Mouse (Mus musculus): ENCODE measurements around the gene Gm20870.
"Not testable (repeated sequence)": the region's sequence is repeated elsewhere in the genome, so short reads cannot be mapped to it uniquely, and the experiment has no call there.

The Gm20870 gene

DNA sequence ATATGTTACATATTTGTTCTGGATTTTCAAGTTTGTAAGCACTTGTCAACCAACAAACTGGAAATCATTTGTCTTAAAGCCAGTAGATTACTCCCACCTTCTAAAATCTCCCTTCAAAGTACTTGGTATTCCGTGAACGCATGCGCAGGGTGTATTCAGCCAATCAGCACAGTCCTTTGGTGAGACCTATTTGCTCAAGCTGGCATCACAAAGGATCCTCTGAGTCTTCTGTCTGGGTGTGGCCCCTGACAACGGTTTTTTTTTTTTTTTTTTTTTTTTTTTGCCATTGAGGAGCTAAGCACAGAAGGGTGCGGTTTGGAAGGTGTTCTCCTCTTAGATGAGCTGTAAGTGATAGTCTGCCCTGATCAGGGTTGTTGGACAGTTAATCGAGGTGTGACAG lies at the start of gene Gm20870:
Gene Gm20870 (plus strand): TSS at position 301 of the 400 bp plus-strand sequence.
- not testable (repeated sequence) for DNase-seq
